Mouse (Mus musculus) Muller cell, postnatal 12 days (primary cell): ENCODE measurements around the gene Nap1l1.
"Not testable (repeated sequence)": the region's sequence is repeated elsewhere in the genome, so short reads cannot be mapped to it uniquely, and the experiment has no call there.

Experiments
- DNase-seq: peaks from one replicate; pipeline ENCODE4 v3.0.0-alpha.2; 2015; ENCODE audit errors: inconsistent ontology term

Gene Nap1l1

GRCm38 (mm10) chr10:111479599-111479998 lies 6.6 kb downstream of the Nap1l1 start:
- DNase-seq: no peak

GRCm38 (mm10) chr10:111482654-111483053 lies 9.6 kb downstream of the Nap1l1 start:
- no peak for DNase-seq

- DNase-seq: no peak
Observed at GRCm38 (mm10) chr10:111484079-111484478, 11.1 kb downstream of the Nap1l1 start.

- no peak for DNase-seq
Observed at GRCm38 (mm10) chr10:111488793-111489192, 15.8 kb downstream of the Nap1l1 start.

- DNase-seq: not testable (repeated sequence)
Observed at GRCm38 (mm10) chr10:111490079-111490478, 17.1 kb downstream of the Nap1l1 start.

GRCm38 (mm10) chr10:111495888-111496287 lies 22.9 kb downstream of the Nap1l1 start:
- no peak for DNase-seq

GRCm38 (mm10) chr10:111499892-111500291 lies 26.9 kb downstream of the Nap1l1 start:
- no peak for DNase-seq

- DNase-seq: no peak
Observed at GRCm38 (mm10) chr10:111503071-111503470, 30.0 kb downstream of the Nap1l1 start.

GRCm38 (mm10) chr10:111503716-111504115 lies 30.7 kb downstream of the Nap1l1 start:
- DNase-seq: no peak

GRCm38 (mm10) chr10:111504606-111505005 lies 31.6 kb downstream of the Nap1l1 start:
- no peak for DNase-seq

GRCm38 (mm10) chr10:111505406-111505805 lies 32.4 kb downstream of the Nap1l1 start:
- DNase-seq: no peak

- peak; percentile 99 for DNase-seq
Observed at GRCm38 (mm10) chr10:111506101-111506925, 33.3 kb downstream of the Nap1l1 start, which contains the start of gene Phlda1. Gene Phlda1, plus strand, starts transcription at chr10:111506286.

- no peak for DNase-seq
Observed at GRCm38 (mm10) chr10:111506926-111507459, 34.0 kb downstream of the Nap1l1 start.

- peak; percentile 73 for DNase-seq
Observed at GRCm38 (mm10) chr10:111507460-111508211, 34.6 kb downstream of the Nap1l1 start.

GRCm38 (mm10) chr10:111508324-111509080 lies 35.5 kb downstream of the Nap1l1 start:
- no peak for DNase-seq

GRCm38 (mm10) chr10:111509103-111509784 lies 36.2 kb downstream of the Nap1l1 start:
- DNase-seq: no peak

GRCm38 (mm10) chr10:111509981-111510380 lies 37.0 kb downstream of the Nap1l1 start:
- DNase-seq: no peak

GRCm38 (mm10) chr10:111510798-111511197 lies 37.8 kb downstream of the Nap1l1 start:
- DNase-seq: no peak

GRCm38 (mm10) chr10:111512036-111512568 lies 39.1 kb downstream of the Nap1l1 start:
- no peak for DNase-seq

- no peak for DNase-seq
Observed at GRCm38 (mm10) chr10:111514282-111514885, 41.4 kb downstream of the Nap1l1 start.
